Mouse (Mus musculus): ENCODE results near the gene Shbg. TPM values are rescaled to one million over a fixed set of nuclear protein-coding genes. Genes with fewer than 3 reads are reported as not detected.
"Not testable (repeated sequence)": the region's sequence is repeated elsewhere in the genome, so short reads cannot be mapped to it uniquely, and the experiment has no call there.

The Shbg gene
- total RNA-seq, 1 experiment from 2014 or later = not detected

DNA sequence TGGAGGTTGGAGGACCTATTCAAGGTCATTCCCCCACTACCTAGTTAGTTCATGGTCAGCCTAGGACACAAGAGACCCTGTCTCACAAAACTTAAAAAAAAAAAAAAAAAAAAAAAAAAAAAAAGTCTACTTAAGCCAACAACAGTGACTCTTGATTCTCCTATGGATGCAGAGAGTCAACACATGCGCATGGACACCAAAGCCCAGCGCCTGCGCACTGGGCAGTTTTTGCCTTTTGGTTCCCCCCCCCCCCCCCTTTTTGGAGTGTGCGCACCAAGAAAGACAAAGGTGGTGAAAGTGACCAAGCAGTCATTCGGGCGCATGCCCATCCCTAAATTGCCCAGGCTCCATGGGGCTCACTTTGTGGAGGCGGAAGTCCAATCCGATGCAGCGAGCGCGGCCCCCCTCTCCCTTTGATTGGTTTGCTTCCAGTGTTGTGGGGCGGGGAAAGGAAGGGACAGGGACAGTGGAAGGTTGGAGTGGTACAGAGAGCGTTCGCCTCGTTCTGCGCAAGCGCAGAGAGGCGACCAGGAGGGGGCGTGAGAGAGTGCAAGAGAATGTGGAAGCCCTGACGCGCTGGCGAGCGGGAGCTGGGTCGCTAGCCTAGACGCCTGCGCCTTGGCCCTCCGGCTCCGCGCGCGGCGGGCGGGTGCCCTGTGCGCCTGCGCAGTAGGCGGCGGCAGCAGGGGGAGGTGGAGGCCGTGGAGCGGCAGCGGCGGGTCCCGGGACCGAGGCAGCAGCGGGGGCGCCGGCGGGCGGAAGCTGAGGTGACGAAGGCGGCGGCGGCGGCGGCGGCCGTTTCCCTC lies 14.8 kb upstream of the Shbg start, which contains the start of gene Fxr2:
Fxr2 (plus strand) TSS at position 707 of the 806 bp plus-strand sequence.
- ATAC-seq (replicated peaks; ENCODE audit: low read depth, poor library complexity, severe bottlenecking) = peak; percentile 96

DNA sequence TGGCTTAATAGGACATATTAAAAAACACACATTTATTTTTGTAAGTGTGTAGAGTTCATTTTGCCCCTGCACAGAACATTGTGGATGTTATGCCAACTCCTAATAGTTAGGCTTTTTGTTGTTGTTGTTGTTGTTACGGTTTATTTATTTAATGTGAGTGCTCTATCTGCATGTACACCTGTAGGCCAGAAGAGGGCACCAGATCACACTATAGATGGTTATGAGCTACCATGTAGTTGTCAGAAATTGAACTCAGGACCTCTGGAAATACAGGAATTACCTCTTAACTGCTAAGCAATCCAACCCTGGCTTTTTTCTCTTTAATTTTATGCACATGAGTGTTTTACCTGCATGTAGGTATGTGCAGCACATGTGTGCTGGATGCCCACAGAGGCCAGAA lies 12.1 kb upstream of the Shbg start:
- no peak for ATAC-seq (replicated peaks; ENCODE audit: low read depth, poor library complexity, severe bottlenecking)

DNA sequence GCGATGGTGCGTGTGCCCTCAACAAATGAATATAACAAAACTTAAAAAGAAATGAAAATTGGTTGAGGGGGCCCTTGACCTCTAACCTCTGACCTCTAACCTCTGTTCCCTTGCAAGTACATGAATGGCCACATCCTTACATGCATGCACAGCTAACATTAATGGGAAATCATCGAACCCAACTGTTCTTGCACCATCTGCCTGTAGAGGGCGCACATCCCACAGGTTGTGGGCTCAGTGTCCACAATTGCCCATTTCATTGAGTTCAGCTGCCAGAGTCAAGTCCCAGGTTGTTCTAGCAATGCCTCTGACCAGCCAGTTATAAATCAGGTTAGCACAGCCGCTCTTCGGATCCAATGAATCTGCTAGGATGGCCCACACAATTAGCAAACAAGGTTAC lies 10.6 kb upstream of the Shbg start:
- peak; percentile 51; the same call in 1 of the 2 replicates for ATAC-seq (replicated peaks; ENCODE audit: low read depth, poor library complexity, severe bottlenecking)

DNA sequence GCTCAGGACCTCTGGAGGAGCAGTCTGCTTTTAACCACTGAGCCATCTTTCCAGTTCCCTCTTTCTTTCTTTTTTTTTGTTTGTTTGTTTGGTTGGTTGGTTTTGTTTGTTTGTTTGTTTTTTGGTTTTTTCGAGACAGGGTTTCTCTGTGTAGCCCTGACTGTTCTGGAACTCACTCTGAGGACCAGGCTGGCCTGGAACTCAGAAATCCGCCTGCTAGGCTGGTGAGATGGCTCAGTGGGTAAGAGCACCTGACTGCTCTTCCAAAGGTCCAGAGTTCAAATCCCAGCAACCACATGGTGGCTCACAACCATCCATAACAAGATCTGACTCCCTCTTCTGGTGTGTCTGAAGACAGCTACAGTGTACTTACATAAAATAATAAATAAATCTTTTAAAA lies 6.6 kb upstream of the Shbg start:
- not testable (repeated sequence) for ATAC-seq (replicated peaks; ENCODE audit: low read depth, poor library complexity, severe bottlenecking)

DNA sequence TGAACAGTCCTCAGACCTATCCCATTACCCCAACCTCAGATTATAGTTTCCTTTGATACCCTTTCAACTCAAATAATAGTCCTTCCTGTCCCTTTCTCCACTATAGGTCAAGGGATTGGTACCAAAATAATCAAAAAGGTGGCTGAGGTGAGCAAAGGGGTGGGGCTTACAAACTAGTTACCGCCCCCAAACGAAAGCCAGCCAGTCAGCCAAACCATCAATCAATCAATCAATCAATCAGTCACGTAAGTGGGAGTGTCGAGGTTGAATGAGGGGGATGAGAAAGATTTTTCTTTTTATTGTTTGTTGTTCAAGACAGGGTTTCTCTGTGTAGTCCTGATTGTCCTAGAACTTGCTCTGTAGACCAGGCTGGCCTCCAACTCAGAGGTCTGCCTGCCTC lies 5.3 kb upstream of the Shbg start:
- ATAC-seq (replicated peaks; ENCODE audit: low read depth, poor library complexity, severe bottlenecking) = no peak

DNA sequence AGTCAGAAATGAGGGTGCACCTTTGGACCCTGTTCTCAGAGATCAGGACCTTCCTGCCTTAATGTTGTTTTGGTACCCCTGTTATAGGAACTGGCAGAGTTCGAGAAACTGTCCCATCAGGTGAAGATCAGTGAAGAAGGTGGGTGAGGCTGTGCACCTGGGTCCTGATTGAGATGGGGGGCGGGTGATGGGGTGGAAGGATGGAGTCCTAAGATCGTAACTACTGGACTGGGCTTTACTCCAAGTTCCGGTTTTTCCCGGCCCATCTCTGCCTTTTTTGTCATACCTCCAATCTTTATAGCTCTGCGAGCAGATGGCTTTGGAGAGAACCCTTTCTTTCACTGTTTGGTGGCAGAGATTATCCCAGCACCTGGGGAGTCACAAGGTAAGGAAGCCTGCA lies 4.7 kb upstream of the Shbg start:
- no peak for ATAC-seq (replicated peaks; ENCODE audit: low read depth, poor library complexity, severe bottlenecking)

DNA sequence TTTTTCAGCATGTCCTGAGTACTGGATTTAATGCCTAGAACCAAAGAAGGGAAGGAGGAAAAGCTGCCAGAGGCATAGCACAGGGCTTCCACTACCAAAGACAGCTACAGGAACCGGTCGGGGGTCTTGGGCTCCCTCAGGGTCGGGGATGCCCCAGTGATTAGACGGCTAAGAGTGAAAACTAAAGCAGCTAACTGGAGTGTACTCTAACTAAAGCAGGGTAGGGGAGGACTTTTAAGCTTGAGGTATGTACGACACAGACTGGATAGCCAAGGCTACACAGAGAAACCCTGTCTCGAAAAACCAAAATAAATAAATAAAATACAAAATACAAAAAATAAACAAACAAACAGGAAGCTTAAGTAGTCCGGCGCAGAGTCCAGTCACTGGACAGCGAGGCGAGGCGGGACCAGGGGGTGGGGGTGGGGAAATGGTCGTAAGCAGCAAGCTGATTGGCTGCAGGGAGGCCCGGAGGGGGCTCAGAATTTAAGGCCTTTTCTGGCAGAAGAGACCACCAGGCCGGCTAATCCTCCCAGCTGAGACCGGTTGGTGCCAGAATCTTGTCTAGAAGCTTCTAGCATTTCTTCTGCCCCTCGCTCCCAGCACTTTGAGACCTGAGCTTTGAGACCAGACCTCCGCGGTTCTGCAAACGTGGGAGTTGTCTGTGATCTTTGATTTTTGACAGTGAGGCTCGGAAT lies 4.0 kb upstream of the Shbg start, which contains the start of gene Sat2:
Sat2 (plus strand) TSS at position 454 of the 698 bp plus-strand sequence.
- no peak for ATAC-seq (replicated peaks; ENCODE audit: low read depth, poor library complexity, severe bottlenecking)

DNA sequence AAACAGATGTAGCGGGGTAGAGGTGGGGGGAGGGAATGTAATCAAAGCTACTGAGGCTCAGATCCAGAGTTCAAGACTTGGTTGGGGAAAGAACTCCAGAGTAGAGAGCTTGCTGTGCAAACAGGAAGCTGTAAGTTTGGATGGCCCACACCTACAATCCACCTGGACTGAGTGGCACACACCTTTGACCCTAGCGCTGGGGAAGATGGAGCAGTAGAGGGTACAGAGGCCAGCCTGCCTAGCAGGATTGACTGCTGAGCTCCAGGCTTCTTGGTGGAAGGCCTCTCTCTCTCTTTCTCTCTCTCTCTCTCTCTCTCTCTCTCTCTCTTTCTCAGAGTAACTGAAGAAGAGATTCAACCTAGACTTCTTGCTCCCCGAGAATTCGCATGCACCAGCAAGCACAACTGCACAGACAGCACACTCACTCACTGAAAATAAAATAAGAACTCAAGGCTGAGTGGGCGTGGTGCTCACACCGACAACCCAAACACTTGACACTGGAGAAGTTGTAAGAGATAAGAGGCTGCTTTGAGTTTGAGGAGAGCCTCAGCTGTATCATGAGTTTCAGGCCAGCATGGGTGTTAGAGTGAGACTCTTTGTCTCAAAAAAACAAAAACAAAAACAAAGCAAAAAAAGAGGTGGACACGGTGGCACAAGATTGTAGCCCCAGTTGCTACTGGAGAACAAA lies 2.8 kb upstream of the Shbg start:
- peak; percentile 56; the same call in 1 of the 2 replicates for ATAC-seq (replicated peaks; ENCODE audit: low read depth, poor library complexity, severe bottlenecking)

DNA sequence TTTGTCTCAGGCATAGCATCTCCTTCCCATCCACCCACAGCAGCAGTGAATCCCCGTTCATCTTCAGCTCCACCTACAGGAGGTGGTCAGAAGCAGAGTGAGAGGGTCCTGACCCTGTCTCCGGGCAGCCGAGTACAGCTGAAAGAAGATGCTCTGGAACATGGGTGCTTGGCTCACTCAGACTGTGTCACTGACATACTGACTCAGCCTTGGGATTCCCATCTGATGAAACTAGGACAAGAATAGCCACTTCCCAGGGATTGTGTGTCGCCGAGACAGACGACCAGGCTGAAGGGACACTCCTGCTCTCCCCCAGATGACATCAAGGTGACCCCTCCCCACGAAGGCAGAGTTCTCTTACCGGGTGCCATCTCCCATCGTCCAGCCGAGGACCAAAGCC lies 924 bp downstream of the Shbg start:
- no peak for ATAC-seq (replicated peaks; ENCODE audit: low read depth, poor library complexity, severe bottlenecking)

DNA sequence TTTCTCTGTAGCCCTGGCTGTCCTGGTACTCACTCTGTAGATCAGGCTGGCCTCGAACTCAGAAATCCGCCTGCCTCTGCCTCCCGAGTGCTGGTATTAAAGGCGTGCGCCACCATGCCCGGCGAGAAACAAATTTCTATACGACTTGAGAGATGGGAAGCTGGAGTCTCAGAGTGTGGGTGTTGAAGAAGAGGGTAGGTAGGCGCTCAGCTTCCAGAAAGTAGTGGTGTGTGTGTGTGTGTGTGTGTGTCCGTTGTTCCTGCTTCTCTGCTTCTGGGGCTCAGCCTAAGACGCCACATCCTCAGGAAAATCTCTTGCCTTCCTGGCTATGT lies 3.5 kb downstream of the Shbg start:
- not testable (repeated sequence) for ATAC-seq (replicated peaks; ENCODE audit: low read depth, poor library complexity, severe bottlenecking)

DNA sequence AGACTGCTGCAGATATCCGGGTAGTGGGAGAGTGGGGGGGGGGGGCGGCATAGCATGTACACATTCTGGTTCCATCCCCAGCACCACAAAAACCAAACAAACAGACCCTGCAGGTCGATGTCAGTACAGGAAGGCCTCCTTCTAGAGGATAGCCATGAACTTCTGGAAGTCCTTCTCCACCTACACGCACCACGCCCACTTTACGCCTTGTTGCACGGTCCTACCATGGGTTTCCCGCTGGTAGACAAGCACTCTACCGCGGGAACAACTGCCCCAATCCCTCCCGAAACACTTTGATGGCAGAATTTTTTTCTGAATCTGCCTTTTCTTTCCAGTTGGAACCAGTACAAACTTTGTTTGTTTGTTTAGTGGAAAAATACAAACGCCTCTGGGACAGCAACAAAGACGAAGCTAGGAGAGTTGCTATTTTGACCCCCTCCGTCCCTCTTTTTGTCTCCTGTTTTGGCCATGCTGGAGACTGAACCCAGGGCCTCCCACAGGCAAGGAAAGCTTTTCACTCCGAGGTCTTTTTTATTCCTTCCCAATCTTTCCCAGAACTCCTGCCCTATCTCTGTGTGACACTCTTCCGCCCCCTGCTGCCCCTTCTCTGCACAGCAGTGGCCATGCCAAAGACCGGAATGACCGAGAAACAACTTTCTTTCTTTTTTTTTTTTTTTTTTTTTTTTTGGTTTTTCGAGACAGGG lies 4.0 kb downstream of the Shbg start:
- peak; percentile 75 for ATAC-seq (replicated peaks; ENCODE audit: low read depth, poor library complexity, severe bottlenecking)

DNA sequence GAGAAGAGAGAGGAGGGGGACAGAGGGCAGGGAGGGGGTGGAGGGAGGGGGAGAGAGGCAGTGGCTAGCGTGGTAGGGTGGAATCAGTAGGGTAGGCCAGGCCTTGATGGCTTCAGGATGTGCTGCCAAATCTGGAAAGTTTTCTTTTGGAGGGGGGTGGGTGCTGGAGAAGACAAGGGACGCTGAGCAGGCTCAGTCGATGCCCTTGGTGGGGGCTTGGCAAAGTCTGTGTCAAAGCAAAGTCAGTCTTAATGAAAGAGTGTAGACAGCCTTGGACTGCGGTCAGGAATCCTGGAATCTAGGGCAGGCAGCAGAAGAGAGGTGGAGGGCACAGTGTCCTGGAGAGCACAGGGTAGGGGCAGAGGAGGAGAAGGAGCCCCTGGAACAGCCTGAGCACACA lies 6.8 kb downstream of the Shbg start:
- no peak for ATAC-seq (replicated peaks; ENCODE audit: low read depth, poor library complexity, severe bottlenecking)

DNA sequence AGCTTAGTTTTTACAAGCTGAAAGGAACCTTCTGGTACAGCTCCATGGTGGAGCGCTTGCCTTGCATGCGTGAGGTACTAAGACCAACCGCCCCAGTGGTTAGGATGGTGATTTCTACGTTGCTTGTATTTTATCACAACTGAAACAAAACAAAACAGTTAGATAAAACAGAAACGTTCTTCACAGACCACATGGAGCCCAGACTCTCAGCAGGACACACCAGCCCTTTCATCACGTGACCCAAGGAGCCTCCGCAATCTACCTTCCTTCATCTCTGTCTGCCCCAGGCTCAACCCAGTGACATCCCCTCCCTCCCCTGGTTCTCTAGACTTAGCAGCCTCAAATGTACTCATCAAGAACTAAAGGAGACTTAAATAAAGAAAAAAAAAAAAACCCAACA lies 8.3 kb downstream of the Shbg start:
- ATAC-seq (replicated peaks; ENCODE audit: low read depth, poor library complexity, severe bottlenecking) = no peak

DNA sequence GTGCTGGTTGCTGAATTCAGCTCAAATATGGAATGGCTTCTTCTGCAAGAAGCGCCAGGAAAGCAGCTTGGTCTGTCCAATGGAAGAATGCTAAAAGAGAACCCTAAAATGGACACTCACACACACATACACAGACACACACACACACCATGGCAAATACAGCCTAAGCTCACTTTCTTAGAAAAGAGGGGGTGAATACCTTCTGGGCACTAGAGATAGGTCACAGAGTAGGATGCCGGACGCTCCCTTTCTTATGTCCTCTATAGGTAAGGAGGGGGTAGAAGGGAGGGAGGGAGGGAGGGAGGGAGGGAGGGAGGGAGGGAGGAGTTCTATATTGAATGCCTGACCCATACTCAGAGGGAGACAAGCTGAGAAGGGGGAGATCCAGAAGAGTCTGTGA lies 9.2 kb downstream of the Shbg start:
- ATAC-seq (replicated peaks; ENCODE audit: low read depth, poor library complexity, severe bottlenecking) = no peak

DNA sequence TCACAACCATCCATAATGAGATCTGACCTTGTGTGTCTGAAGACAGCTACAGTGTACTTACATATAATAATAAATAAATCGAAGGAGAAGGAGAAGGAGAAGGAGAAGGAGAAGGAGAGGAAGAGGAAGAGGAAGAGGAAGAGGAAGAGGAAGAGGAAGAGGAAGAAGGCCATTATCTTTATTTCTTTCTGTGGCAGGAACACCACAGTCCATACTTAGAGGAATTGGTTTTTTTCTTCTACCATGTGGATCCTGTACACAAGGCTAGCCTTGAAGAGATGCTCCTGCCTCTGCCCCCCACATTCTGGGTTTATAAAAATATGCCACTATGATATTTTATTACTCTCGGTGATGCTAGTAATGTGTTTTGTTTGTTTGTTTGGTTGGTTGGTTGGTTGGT lies 10.9 kb downstream of the Shbg start:
- no peak for ATAC-seq (replicated peaks; ENCODE audit: low read depth, poor library complexity, severe bottlenecking)

DNA sequence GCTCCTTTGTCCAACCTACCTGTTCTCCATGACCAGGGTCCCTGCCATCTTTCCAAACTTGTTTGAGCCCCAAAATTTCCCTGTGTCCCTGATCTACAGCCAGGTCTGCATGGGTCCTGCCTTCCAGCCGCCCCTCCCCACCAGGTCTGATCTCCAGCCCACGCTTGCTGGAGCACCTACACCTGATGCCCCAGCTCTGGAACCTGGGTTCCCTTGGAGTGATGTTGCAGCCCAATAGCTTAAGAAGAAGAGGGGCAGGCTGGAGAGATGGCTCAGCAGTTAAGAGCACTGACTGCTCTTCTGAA lies 11.3 kb downstream of the Shbg start:
- no peak for ATAC-seq (replicated peaks; ENCODE audit: low read depth, poor library complexity, severe bottlenecking)

DNA sequence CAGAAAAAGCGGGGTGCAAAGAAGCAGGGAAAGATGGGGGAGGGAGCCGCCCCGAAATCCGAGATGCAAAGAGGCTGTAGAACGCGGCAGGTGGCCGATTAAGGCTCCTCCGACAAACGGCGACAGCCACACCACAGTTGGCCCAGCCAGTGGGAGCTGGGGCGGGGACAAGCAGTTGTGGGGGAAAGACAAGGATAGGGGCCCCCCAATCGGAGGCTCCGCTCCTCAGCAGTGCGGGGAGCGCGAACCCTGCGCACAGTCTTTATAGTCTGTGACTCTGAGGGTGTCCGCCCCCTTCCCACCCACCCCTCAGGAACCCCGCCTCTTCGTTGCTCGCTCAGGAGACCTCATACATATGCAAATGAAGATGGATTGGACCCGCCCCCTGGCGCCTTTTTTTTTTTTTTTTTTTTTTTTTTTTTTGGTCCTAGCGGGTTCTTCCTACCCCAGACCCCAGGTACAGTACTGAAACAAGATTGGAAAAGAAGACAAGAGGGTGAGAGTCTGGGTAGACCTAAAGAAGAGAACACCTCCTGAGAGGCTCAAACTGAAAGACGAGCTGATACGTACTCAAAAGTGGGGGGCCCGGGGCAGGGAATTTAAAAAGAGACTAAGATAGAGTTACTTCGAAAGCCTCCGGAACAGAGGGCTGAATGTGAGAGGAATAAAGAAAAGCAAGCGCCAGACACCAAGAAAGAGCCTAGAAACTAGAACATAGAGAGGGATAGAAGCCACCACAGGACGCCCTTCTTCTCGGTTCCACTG lies 11.8 kb downstream of the Shbg start, which contains the start of gene Atp1b2:
Atp1b2 (minus strand) TSS at position 217 of the 765 bp plus-strand sequence.
- ATAC-seq (replicated peaks; ENCODE audit: low read depth, poor library complexity, severe bottlenecking) = peak; percentile 88

DNA sequence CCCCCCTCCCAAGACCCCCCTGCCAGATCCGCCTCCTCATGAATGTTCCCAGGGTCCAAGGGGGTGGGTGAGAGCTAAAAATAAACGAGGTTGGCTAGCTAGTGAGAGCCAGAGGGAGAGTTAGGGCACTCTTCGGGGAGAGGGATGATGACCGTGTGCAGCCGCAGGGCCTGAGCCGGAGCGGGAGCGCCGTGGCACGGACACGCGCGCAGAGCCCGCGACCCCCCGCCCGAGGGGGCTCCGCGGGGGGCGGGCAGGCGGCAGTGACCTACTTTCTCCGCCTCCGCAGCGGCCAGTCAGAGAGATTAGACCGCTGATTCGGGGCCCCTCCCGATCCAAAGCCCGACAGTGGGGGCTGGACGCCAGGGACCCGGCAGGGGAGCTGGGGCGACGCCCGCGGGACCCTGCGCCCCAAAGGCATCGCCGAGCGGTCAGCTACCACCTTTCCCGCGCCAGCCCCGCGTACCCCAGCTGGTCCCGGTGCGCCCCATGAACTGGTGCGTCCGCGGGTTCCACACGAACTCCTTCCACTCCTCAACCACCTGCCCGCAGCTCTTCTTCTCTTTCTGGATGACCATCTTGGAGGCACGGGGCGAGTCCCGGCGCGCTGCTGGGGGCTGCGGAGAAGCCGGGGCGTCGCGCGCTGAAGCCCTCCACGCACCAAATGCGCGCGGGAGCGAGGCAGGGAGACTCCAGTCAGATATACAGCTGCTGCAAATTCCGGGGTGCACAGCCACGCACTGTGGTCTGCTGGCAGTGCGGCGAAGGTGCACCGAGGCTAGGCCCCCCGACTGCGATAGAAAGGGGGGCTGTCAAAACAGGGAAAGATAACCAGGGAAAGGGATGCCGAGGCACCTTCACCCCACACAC lies 12.7 kb downstream of the Shbg start:
- no peak for ATAC-seq (replicated peaks; ENCODE audit: low read depth, poor library complexity, severe bottlenecking)

DNA sequence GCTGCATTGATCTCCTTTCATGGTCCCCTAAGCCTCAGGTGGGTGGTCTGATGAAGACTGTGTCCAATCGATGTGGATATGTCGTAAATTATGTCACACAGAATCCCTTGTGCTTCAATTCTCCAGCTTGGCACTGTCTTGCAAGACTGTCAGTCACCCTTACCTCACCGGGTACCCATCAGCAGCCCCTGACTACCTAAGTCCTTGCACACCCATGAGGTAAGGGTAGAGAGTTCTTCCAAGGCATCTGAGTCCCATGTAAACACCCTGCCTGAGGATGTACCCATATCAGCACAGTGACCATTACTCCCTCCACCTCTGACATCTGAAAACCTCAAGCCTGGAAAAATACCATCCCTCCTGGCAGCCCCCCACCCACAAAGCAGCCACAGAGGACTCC lies 13.4 kb downstream of the Shbg start:
- ATAC-seq (replicated peaks; ENCODE audit: low read depth, poor library complexity, severe bottlenecking) = no peak
